Mouse (Mus musculus): ENCODE results near the gene Nrap.

The Nrap gene

GRCm38 (mm10) chr19:56316531-56316930 is 73.3 kb downstream of the Nrap start:
- no peak for DNase-seq (ENCODE audit: low read depth, low spot score)

GRCm38 (mm10) chr19:56300835-56301234 is 89.0 kb downstream of the Nrap start:
- DNase-seq (ENCODE audit: low read depth, low spot score): peak; percentile 87

GRCm38 (mm10) chr19:56297264-56297663 is 92.6 kb downstream of the Nrap start:
- DNase-seq (ENCODE audit: low read depth, low spot score): no peak

- DNase-seq (ENCODE audit: low read depth, low spot score): no peak
Measured at GRCm38 (mm10) chr19:56296668-56297067, 93.2 kb downstream of the Nrap start.

GRCm38 (mm10) chr19:56294654-56295399 is 95.0 kb downstream of the Nrap start:
- peak; percentile 50 for DNase-seq (ENCODE audit: low read depth, low spot score)

- no peak for DNase-seq (ENCODE audit: low read depth, low spot score)
Measured at GRCm38 (mm10) chr19:56292335-56292734, 97.5 kb downstream of the Nrap start.

GRCm38 (mm10) chr19:56291898-56292297 is 97.9 kb downstream of the Nrap start:
- no peak for DNase-seq (ENCODE audit: low read depth, low spot score)

GRCm38 (mm10) chr19:56289642-56290041 is 100.2 kb downstream of the Nrap start:
- peak; percentile 45 for DNase-seq (ENCODE audit: low read depth, low spot score)

GRCm38 (mm10) chr19:56288436-56288835 is 101.4 kb downstream of the Nrap start:
- no peak for DNase-seq (ENCODE audit: low read depth, low spot score)

- DNase-seq (ENCODE audit: low read depth, low spot score): no peak
Measured at GRCm38 (mm10) chr19:56287580-56288367, 102.1 kb downstream of the Nrap start.

- no peak for DNase-seq (ENCODE audit: low read depth, low spot score)
Measured at GRCm38 (mm10) chr19:56286866-56287265, 103.0 kb downstream of the Nrap start, which contains the start of gene Habp2. Gene Habp2, plus strand, starts transcription at chr19:56287137.

GRCm38 (mm10) chr19:56285222-56285621 is 104.6 kb downstream of the Nrap start:
- peak; percentile 25 for DNase-seq (ENCODE audit: low read depth, low spot score)

- no peak for DNase-seq (ENCODE audit: low read depth, low spot score)
Measured at GRCm38 (mm10) chr19:56278366-56278765, 111.5 kb downstream of the Nrap start.

GRCm38 (mm10) chr19:56277951-56278350 is 111.9 kb downstream of the Nrap start:
- no peak for DNase-seq (ENCODE audit: low read depth, low spot score)

GRCm38 (mm10) chr19:56277140-56277804 is 112.6 kb downstream of the Nrap start:
- DNase-seq (ENCODE audit: low read depth, low spot score): no peak

- DNase-seq (ENCODE audit: low read depth, low spot score): no peak
Measured at GRCm38 (mm10) chr19:56272081-56272480, 117.8 kb downstream of the Nrap start.

Data from skeletal muscle tissue, adult 2 months (tissue).